Mouse (Mus musculus) ES-Bruce4 (cell line): ENCODE measurements around the gene Nat8f2.

Experiments
- CTCF ChIP-seq: IDR thresholded peaks from one replicate; pipeline ENCODE4 v1.8.1; 2011; ENCODE audit warnings: low read depth, low read length
- POLR2A ChIP-seq: IDR thresholded peaks from one replicate; pipeline ENCODE4 v1.8.1; 2011; ENCODE audit warnings: low read length; ENCODE audit not compliant: insufficient read depth

DNA sequence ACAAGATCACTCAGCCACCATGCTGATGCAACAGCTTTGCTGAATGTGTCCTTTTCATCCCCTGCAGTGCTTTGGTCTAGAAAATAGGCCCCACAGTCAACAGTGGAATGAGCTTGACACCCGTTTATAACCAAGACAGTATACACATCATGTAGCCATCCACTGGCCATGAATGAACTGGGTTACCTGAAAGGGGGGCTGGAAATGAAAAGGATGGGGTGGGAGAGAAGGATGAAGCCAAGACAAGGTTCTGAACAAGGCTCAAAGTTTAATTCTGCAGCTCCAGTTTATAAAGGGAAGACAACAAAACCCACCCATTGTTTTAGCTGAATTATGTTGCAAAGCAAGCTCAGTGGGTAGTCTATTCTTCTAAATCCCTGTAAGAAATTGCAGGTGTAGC, 15.4 kb upstream of the Nat8f2 start:
- no peak for TF ChIP-seq POLR2A
- no peak for TF ChIP-seq CTCF
